Mouse (Mus musculus): ENCODE results near the gene Syt5. TPM values are rescaled to one million over a fixed set of nuclear protein-coding genes. Genes with fewer than 3 reads are reported as not detected.

Gene Syt5
- polyA plus RNA-seq, 1 experiment from 2014 or later: 0.78 TPM

- ATAC-seq (ENCODE audit: insufficient number of reproducible peaks, insufficient read depth, low FRiP score, low read depth): peak; percentile 76
- Histone ChIP-seq H3K9me3 (ENCODE audit: control insufficient read depth, low read length) (no peaks in the 10 kb centered on the region), H3K4me2 (ENCODE audit: low read length) (peak overlapping the region; percentile 69), H3K27ac (replicated peaks in 1 of 2; ENCODE audit: control insufficient read depth in 1 of 2, insufficient read depth in 1 of 2, low read depth in 2 of 2, low read length in 2 of 2) (peak overlapping the region; percentile 97 to 99), H3K9ac (ENCODE audit: low read length) (peak overlapping the region; percentile 92), H3K36me3 (ENCODE audit: control insufficient read depth, insufficient read depth, low read length) (peaks cover 33% of the 10 kb centered on the region), H3K4me3 (ENCODE audit: control insufficient read depth in 1 of 2, insufficient read depth in 1 of 2, low read depth in 1 of 2, low read length in 2 of 2) (peak overlapping the region; percentile 69 to 70), H3K27me3 (ENCODE audit: control insufficient read depth, insufficient read depth, low read length) (0 out of 2 replicates have a peak, but pooled peaks cover 3% of the 10 kb centered on the region), H3K4me1 (ENCODE audit: control insufficient read depth in 2 of 2, insufficient read depth in 2 of 2, low read length in 2 of 2) (peaks cover 28 to 35% of the 10 kb centered on the region in 2 experiments)
- 17% methylated on average over 6 of the region's 6 CpGs for WGBS
These were observed 25.0 kb downstream of the Syt5 start for GRCm38 (mm10) chr7:4522292-4522691.

- WGBS: 15% methylated on average over 32 of the region's 32 CpGs
- ATAC-seq (ENCODE audit: insufficient number of reproducible peaks, insufficient read depth, low FRiP score, low read depth): no peak
- Histone ChIP-seq H3K9ac (ENCODE audit: low read length) (peak overlapping the region; percentile 92), H3K27ac (replicated peaks in 1 of 2; ENCODE audit: control insufficient read depth in 1 of 2, insufficient read depth in 1 of 2, low read depth in 2 of 2, low read length in 2 of 2) (peak overlapping the region; percentile 97 to 99), H3K4me2 (ENCODE audit: low read length) (peak overlapping the region; percentile 69), H3K4me3 (ENCODE audit: control insufficient read depth in 1 of 2, insufficient read depth in 1 of 2, low read depth in 1 of 2, low read length in 2 of 2) (peak overlapping the region; percentile 69 to 70), H3K36me3 (ENCODE audit: control insufficient read depth, insufficient read depth, low read length) (peaks cover 33% of the 10 kb centered on the region), H3K9me3 (ENCODE audit: control insufficient read depth, low read length) (no peaks in the 10 kb centered on the region), H3K27me3 (ENCODE audit: control insufficient read depth, insufficient read depth, low read length) (no peaks in the 10 kb centered on the region), H3K4me1 (ENCODE audit: control insufficient read depth in 2 of 2, insufficient read depth in 2 of 2, low read length in 2 of 2) (peaks cover 31 to 34% of the 10 kb centered on the region in 2 experiments)
These were observed 25.9 kb downstream of the Syt5 start for GRCm38 (mm10) chr7:4521231-4522003.

- peak overlapping the region; percentile 69 for H3K4me2 ChIP-seq (ENCODE audit: low read length)
- H3K27me3 ChIP-seq (ENCODE audit: control insufficient read depth, insufficient read depth, low read length): no peaks in the 10 kb centered on the region
- H3K9me3 ChIP-seq (ENCODE audit: control insufficient read depth, low read length): no peaks in the 10 kb centered on the region
- peaks cover 33% of the 10 kb centered on the region for H3K36me3 ChIP-seq (ENCODE audit: control insufficient read depth, insufficient read depth, low read length)
- 54% methylated on average over 1 of the region's 1 CpGs for WGBS
- peak overlapping the region in 1 of 2 experiments; percentile 6; a peak in 1 of 4 replicates for H3K4me3 ChIP-seq (ENCODE audit: control insufficient read depth in 1 of 2, insufficient read depth in 1 of 2, low read depth in 1 of 2, low read length in 2 of 2)
- peak overlapping the region; percentile 20 to 39 for H3K27ac ChIP-seq (replicated peaks in 1 of 2; ENCODE audit: control insufficient read depth in 1 of 2, insufficient read depth in 1 of 2, low read depth in 2 of 2, low read length in 2 of 2)
- no peak for ATAC-seq (ENCODE audit: insufficient number of reproducible peaks, insufficient read depth, low FRiP score, low read depth)
- H3K9ac ChIP-seq (ENCODE audit: low read length): peak overlapping the region; percentile 56
- H3K4me1 ChIP-seq (ENCODE audit: control insufficient read depth in 2 of 2, insufficient read depth in 2 of 2, low read length in 2 of 2): peaks cover 46 to 55% of the 10 kb centered on the region in 2 experiments
These were observed 28.9 kb downstream of the Syt5 start for GRCm38 (mm10) chr7:4518487-4518886.

GRCm38 (mm10) chr7:4516332-4517050 lies 30.9 kb downstream of the Syt5 start, which contains the start of gene Tnnt1:
TSS of gene Tnnt1 (minus strand) at chr7:4516382.
- Histone ChIP-seq H3K27me3 (ENCODE audit: control insufficient read depth, insufficient read depth, low read length) (no peaks in the 10 kb centered on the region), H3K4me1 (ENCODE audit: control insufficient read depth in 2 of 2, insufficient read depth in 2 of 2, low read length in 2 of 2) (peaks cover 52 to 68% of the 10 kb centered on the region in 2 experiments), H3K9me3 (ENCODE audit: control insufficient read depth, low read length) (no peaks in the 10 kb centered on the region), H3K27ac (replicated peaks in 1 of 2; ENCODE audit: control insufficient read depth in 1 of 2, insufficient read depth in 1 of 2, low read depth in 2 of 2, low read length in 2 of 2) (peak within 1 kb of the TSS; percentile 96 to 98), H3K4me2 (ENCODE audit: low read length) (peak within 1 kb of the TSS; percentile 55), H3K36me3 (ENCODE audit: control insufficient read depth, insufficient read depth, low read length) (peaks cover 33% of the 10 kb centered on the region), H3K4me3 (ENCODE audit: control insufficient read depth in 1 of 2, insufficient read depth in 1 of 2, low read depth in 1 of 2, low read length in 2 of 2) (peak within 1 kb of the TSS; percentile 21 to 34), H3K9ac (ENCODE audit: low read length) (peak within 1 kb of the TSS; percentile 72)
- 8% methylated on average over 4 of the region's 4 CpGs for WGBS
- peak; percentile 66 for ATAC-seq (ENCODE audit: insufficient number of reproducible peaks, insufficient read depth, low FRiP score, low read depth)

GRCm38 (mm10) chr7:4515853-4516252 lies 31.5 kb downstream of the Syt5 start:
- ATAC-seq (ENCODE audit: insufficient number of reproducible peaks, insufficient read depth, low FRiP score, low read depth): peak; percentile 26
- 38% methylated on average over 6 of the region's 6 CpGs for WGBS
- peak overlapping the region; percentile 72 for H3K9ac ChIP-seq (ENCODE audit: low read length)
- peak overlapping the region; percentile 21 to 34; a peak in 3 of 4 replicates for H3K4me3 ChIP-seq (ENCODE audit: control insufficient read depth in 1 of 2, insufficient read depth in 1 of 2, low read depth in 1 of 2, low read length in 2 of 2)
- H3K27ac ChIP-seq (replicated peaks in 1 of 2; ENCODE audit: control insufficient read depth in 1 of 2, insufficient read depth in 1 of 2, low read depth in 2 of 2, low read length in 2 of 2): peak overlapping the region; percentile 87 to 96
- no peaks in the 10 kb centered on the region for H3K27me3 ChIP-seq (ENCODE audit: control insufficient read depth, insufficient read depth, low read length)
- H3K4me2 ChIP-seq (ENCODE audit: low read length): peak overlapping the region; percentile 55
- peaks cover 32% of the 10 kb centered on the region for H3K36me3 ChIP-seq (ENCODE audit: control insufficient read depth, insufficient read depth, low read length)
- H3K4me1 ChIP-seq (ENCODE audit: control insufficient read depth in 2 of 2, insufficient read depth in 2 of 2, low read length in 2 of 2): peaks cover 57 to 74% of the 10 kb centered on the region in 2 experiments
- no peaks in the 10 kb centered on the region for H3K9me3 ChIP-seq (ENCODE audit: control insufficient read depth, low read length)

- Histone ChIP-seq H3K9ac (ENCODE audit: low read length) (peak overlapping the region; percentile 72), H3K4me3 (ENCODE audit: control insufficient read depth in 1 of 2, insufficient read depth in 1 of 2, low read depth in 1 of 2, low read length in 2 of 2) (peak overlapping the region; percentile 21 to 44), H3K36me3 (ENCODE audit: control insufficient read depth, insufficient read depth, low read length) (peaks cover 20% of the 10 kb centered on the region), H3K4me2 (ENCODE audit: low read length) (peak overlapping the region; percentile 55), H3K4me1 (ENCODE audit: control insufficient read depth in 2 of 2, insufficient read depth in 2 of 2, low read length in 2 of 2) (peaks cover 54 to 84% of the 10 kb centered on the region in 2 experiments), H3K9me3 (ENCODE audit: control insufficient read depth, low read length) (no peaks in the 10 kb centered on the region), H3K27ac (replicated peaks in 1 of 2; ENCODE audit: control insufficient read depth in 1 of 2, insufficient read depth in 1 of 2, low read depth in 2 of 2, low read length in 2 of 2) (peak overlapping the region; percentile 87 to 96), H3K27me3 (ENCODE audit: control insufficient read depth, insufficient read depth, low read length) (no peaks in the 10 kb centered on the region)
- WGBS: 23% methylated on average over 6 of the region's 6 CpGs
- peak; percentile 25; the same call in 1 of the 2 replicates for ATAC-seq (ENCODE audit: insufficient number of reproducible peaks, insufficient read depth, low FRiP score, low read depth)
These were observed 33.3 kb downstream of the Syt5 start for GRCm38 (mm10) chr7:4513829-4514712.

- no peak for ATAC-seq (ENCODE audit: insufficient number of reproducible peaks, insufficient read depth, low FRiP score, low read depth)
- peaks cover 56 to 82% of the 10 kb centered on the region in 2 experiments for H3K4me1 ChIP-seq (ENCODE audit: control insufficient read depth in 2 of 2, insufficient read depth in 2 of 2, low read length in 2 of 2)
- H3K9ac ChIP-seq (ENCODE audit: low read length): peak overlapping the region; percentile 72
- H3K4me2 ChIP-seq (ENCODE audit: low read length): peak overlapping the region; percentile 55
- no peaks in the 10 kb centered on the region for H3K27me3 ChIP-seq (ENCODE audit: control insufficient read depth, insufficient read depth, low read length)
- H3K27ac ChIP-seq (replicated peaks in 1 of 2; ENCODE audit: control insufficient read depth in 1 of 2, insufficient read depth in 1 of 2, low read depth in 2 of 2, low read length in 2 of 2): peak overlapping the region; percentile 87 to 96
- no peaks in the 10 kb centered on the region for H3K9me3 ChIP-seq (ENCODE audit: control insufficient read depth, low read length)
- peaks cover 19% of the 10 kb centered on the region for H3K36me3 ChIP-seq (ENCODE audit: control insufficient read depth, insufficient read depth, low read length)
- H3K4me3 ChIP-seq (ENCODE audit: control insufficient read depth in 1 of 2, insufficient read depth in 1 of 2, low read depth in 1 of 2, low read length in 2 of 2): peak overlapping the region; percentile 21 to 44
- 18% methylated on average over 13 of the region's 13 CpGs for WGBS
These were observed 34.1 kb downstream of the Syt5 start for GRCm38 (mm10) chr7:4513236-4513635.
